Mouse (Mus musculus): ENCODE data around the gene Gapdhs. TPM values are rescaled to one million over a fixed set of nuclear protein-coding genes. Genes with fewer than 3 reads are reported as not detected.

Gapdhs gene
- total and polyA plus RNA-seq, 3 experiments = not detected

DNA sequence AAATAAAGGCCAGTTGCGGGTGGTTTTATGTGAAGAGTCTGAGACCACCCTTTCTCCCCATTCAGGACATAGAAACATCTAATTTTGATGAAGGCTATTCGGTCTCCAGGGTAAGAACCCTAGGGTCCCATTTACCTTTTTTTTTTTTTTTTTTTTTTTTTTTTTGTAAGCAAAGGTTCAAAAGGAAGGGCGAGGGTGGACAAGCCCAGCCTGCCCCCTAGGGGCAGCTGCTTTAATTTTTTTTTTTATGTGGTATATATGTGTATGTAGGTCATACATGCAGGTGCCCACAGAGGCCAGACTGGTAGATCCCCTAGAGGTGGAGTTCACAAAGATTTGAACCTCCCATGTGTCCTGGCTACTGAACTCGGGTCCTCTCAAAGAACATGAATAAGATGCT, 22.9 kb upstream of the Gapdhs start:
- H3K4me1 ChIP-seq (ENCODE audit: insufficient read depth, low read depth, low read length) = 0 out of 2 replicates have a peak, but pooled peaks cover 2% of the 10 kb centered on the region
- H3K36me3 ChIP-seq (replicated peaks) = no peaks in the 10 kb centered on the region
- no peaks in the 10 kb centered on the region for H3K9me3 ChIP-seq (replicated peaks)
- no peak for ATAC-seq (ENCODE audit: extremely low read depth, insufficient number of reproducible peaks, low FRiP score, poor library complexity, severe bottlenecking)
- peaks cover 21% of the 10 kb centered on the region for H3K27me3 ChIP-seq (ENCODE audit: insufficient read depth, low read length)
- H3K4me3 ChIP-seq (ENCODE audit: low read depth, low read length) = no peak overlapping the region
- TF ChIP-seq GATA2 (IDR thresholded peaks at IDR 0.05; ENCODE audit: borderline replicate concordance, low read depth, low read length) (no peak), GATA1 (IDR thresholded peaks at IDR 0.05; ENCODE audit: borderline replicate concordance, low read length) (no peak), TAL1 (conservative IDR thresholded peaks at IDR 0.05; ENCODE audit: low read depth, low read length) (no peak), POLR2AphosphoS5 (IDR thresholded peaks at IDR 0.05; ENCODE audit: insufficient replicate concordance, low read depth, low read length) (no peak), CTCF (IDR thresholded peaks at IDR 0.05; ENCODE audit: low read depth, low read length) (no peak)
- DNase-seq (ENCODE audit: low spot score) = no peak

DNA sequence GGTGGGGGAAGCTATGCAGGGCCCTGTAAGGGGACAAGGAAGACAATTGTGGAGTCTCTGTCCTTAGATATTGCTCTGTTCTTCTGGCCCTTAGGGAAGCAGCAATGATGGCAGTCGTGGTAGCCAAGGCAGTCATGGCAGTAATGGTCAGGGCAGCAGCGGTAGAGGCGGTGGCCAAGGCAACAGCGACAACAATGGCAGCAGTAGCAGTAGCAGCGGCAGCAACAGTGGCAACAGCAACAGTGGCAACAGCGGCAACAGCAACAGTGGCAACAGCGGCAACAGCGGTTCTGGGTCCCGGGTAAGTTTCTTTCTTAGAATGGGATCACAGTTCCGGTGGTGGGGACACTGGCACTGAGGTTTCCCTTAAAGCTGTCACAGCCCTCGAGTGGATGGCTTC, 21.7 kb upstream of the Gapdhs start:
- DNase-seq (ENCODE audit: low spot score) (no peak), ATAC-seq (ENCODE audit: extremely low read depth, insufficient number of reproducible peaks, low FRiP score, poor library complexity, severe bottlenecking) (no peak)
- TF ChIP-seq GATA2 (IDR thresholded peaks at IDR 0.05; ENCODE audit: borderline replicate concordance, low read depth, low read length) (no peak), GATA1 (IDR thresholded peaks at IDR 0.05; ENCODE audit: borderline replicate concordance, low read length) (no peak), TAL1 (conservative IDR thresholded peaks at IDR 0.05; ENCODE audit: low read depth, low read length) (no peak), POLR2AphosphoS5 (IDR thresholded peaks at IDR 0.05; ENCODE audit: insufficient replicate concordance, low read depth, low read length) (no peak), CTCF (IDR thresholded peaks at IDR 0.05; ENCODE audit: low read depth, low read length) (no peak)
- Histone ChIP-seq H3K4me1 (ENCODE audit: insufficient read depth, low read depth, low read length) (0 out of 2 replicates have a peak, but pooled peaks cover 2% of the 10 kb centered on the region), H3K27me3 (ENCODE audit: insufficient read depth, low read length) (peaks cover 21% of the 10 kb centered on the region), H3K36me3 (replicated peaks) (no peaks in the 10 kb centered on the region), H3K9me3 (replicated peaks) (no peaks in the 10 kb centered on the region), H3K4me3 (ENCODE audit: low read depth, low read length) (no peak overlapping the region)

DNA sequence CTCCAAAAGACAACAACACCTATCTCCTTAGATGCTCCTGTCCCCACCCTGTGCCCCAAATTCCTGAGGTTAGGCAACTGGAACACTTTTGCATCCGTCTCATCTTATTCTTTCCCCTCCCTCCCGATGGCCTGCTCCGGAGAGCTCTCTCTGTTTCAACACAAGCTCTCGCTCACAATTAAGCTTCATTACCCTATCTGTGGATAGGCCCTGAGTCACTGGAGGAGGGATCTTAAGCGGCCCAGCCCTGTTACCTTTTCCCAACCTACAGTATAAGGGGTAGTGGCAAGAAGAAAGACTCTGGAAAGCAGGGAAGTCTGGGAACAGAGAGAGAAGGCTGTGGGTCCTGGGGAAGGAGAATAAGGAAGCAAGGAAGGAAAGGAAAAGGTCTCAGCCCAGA, 20.0 kb upstream of the Gapdhs start, which contains the start of gene Dmkn:
TSS of gene Dmkn (plus strand) at position 301 of the 400 bp plus-strand sequence.
- Histone ChIP-seq H3K4me3 (ENCODE audit: low read depth, low read length) (no peak within 1 kb of the TSS), H3K9me3 (replicated peaks) (no peaks in the 10 kb centered on the region), H3K27me3 (ENCODE audit: insufficient read depth, low read length) (peaks cover 13% of the 10 kb centered on the region), H3K36me3 (replicated peaks) (no peaks in the 10 kb centered on the region), H3K4me1 (ENCODE audit: insufficient read depth, low read depth, low read length) (0 out of 2 replicates have a peak, but pooled peaks cover 2% of the 10 kb centered on the region)
- no peak for TF ChIP-seq CTCF (IDR thresholded peaks at IDR 0.05; ENCODE audit: low read depth, low read length)
- TF ChIP-seq GATA2 (IDR thresholded peaks at IDR 0.05; ENCODE audit: borderline replicate concordance, low read depth, low read length) = no peak
- no peak for TF ChIP-seq GATA1 (IDR thresholded peaks at IDR 0.05; ENCODE audit: borderline replicate concordance, low read length)
- TF ChIP-seq POLR2AphosphoS5 (IDR thresholded peaks at IDR 0.05; ENCODE audit: insufficient replicate concordance, low read depth, low read length) = no peak
- no peak for TF ChIP-seq TAL1 (conservative IDR thresholded peaks at IDR 0.05; ENCODE audit: low read depth, low read length)
- ATAC-seq (ENCODE audit: extremely low read depth, insufficient number of reproducible peaks, low FRiP score, poor library complexity, severe bottlenecking) (no peak), DNase-seq (ENCODE audit: low spot score) (no peak)

DNA sequence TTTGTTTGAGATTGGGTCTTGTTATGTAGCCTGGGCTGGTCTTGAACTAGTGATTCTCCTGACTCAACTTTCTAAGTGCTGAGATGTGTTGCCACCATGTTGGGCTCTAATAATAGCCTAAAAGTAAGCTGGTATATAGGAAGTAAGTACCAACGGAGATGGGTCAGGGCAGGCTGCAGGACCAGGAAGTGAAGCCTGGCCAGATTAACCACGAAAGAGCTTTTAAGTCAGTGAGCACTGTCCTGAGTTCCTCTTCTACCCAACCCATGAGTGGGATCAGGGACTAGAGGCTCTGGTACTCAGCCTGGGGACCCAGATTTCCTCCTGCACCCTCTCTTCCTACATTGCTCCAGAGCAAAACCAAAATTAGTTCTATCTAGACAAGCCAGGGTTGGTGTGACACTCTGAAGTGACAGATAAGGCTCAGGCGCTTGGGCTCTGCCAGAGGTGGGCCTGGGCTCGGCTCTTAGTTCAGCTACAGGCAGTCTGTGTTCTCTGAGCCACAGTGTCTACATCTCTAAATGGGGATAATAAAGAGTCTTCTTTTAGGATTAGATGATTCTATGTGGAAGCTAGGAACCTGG, 18.4 kb upstream of the Gapdhs start:
- DNase-seq (ENCODE audit: low spot score) = no peak
- no peak for ATAC-seq (ENCODE audit: extremely low read depth, insufficient number of reproducible peaks, low FRiP score, poor library complexity, severe bottlenecking)
- H3K27me3 ChIP-seq (ENCODE audit: insufficient read depth, low read length) = peaks cover 13% of the 10 kb centered on the region
- no peaks in the 10 kb centered on the region for H3K9me3 ChIP-seq (replicated peaks)
- H3K4me1 ChIP-seq (ENCODE audit: insufficient read depth, low read depth, low read length) = 0 out of 2 replicates have a peak, but pooled peaks cover 2% of the 10 kb centered on the region
- no peaks in the 10 kb centered on the region for H3K36me3 ChIP-seq (replicated peaks)
- TF ChIP-seq GATA2 (IDR thresholded peaks at IDR 0.05; ENCODE audit: borderline replicate concordance, low read depth, low read length) = no peak
- TF ChIP-seq TAL1 (conservative IDR thresholded peaks at IDR 0.05; ENCODE audit: low read depth, low read length) = no peak
- no peak for TF ChIP-seq POLR2AphosphoS5 (IDR thresholded peaks at IDR 0.05; ENCODE audit: insufficient replicate concordance, low read depth, low read length)
- no peak for TF ChIP-seq GATA1 (IDR thresholded peaks at IDR 0.05; ENCODE audit: borderline replicate concordance, low read length)
- TF ChIP-seq CTCF (IDR thresholded peaks at IDR 0.05; ENCODE audit: low read depth, low read length) = no peak
- H3K4me3 ChIP-seq (ENCODE audit: low read depth, low read length) = no peak overlapping the region

DNA sequence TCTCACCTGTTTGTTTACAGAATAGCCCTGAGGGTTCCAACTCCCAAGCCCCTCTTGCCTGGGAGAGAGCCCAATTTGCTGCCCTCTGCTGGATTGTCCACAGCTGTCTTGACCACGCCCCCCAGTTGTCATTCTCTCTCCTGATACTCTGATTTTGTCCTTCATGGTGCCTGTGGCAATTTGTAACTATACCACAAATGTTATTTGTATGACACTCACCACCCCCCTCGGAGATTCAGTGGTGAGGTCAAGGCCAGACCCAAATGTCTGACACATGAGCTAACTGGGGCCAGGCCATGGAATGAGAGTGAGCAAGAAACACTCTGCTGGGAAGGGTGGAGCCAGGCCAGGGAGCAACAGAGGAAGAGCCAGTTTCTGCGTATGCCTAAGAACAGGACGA, 15.4 kb upstream of the Gapdhs start:
- Histone ChIP-seq H3K4me3 (ENCODE audit: low read depth, low read length) (no peak overlapping the region), H3K27me3 (ENCODE audit: insufficient read depth, low read length) (peaks cover 9% of the 10 kb centered on the region), H3K36me3 (replicated peaks) (peaks cover 4% of the 10 kb centered on the region), H3K9me3 (replicated peaks) (peaks cover 7% of the 10 kb centered on the region), H3K4me1 (ENCODE audit: insufficient read depth, low read depth, low read length) (0 out of 2 replicates have a peak, but pooled peaks cover 2% of the 10 kb centered on the region)
- TF ChIP-seq POLR2AphosphoS5 (IDR thresholded peaks at IDR 0.05; ENCODE audit: insufficient replicate concordance, low read depth, low read length) (no peak), CTCF (IDR thresholded peaks at IDR 0.05; ENCODE audit: low read depth, low read length) (no peak), TAL1 (conservative IDR thresholded peaks at IDR 0.05; ENCODE audit: low read depth, low read length) (no peak), GATA2 (IDR thresholded peaks at IDR 0.05; ENCODE audit: borderline replicate concordance, low read depth, low read length) (no peak), GATA1 (IDR thresholded peaks at IDR 0.05; ENCODE audit: borderline replicate concordance, low read length) (no peak)
- ATAC-seq (ENCODE audit: extremely low read depth, insufficient number of reproducible peaks, low FRiP score, poor library complexity, severe bottlenecking) = no peak
- no peak for DNase-seq (ENCODE audit: low spot score)

DNA sequence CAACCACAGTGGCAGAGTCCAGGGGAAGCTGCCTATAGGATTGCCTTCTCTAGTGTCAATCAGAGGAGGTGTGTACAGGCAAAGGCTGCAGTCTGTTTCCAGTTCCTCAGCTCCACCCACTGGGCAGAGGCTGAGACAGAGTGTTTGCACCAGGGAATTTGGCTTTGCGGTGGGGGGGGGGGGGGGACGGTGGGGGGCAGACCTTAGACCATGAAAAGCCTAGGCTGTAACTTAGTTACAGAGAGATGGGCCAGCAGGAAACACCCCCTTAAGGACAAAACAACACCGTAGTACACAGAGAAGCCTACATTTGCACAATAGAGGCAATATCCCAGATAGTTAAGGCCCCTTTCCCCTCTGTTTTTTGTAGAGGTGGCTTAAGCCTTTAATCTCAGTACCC, 13.5 kb upstream of the Gapdhs start:
- Histone ChIP-seq H3K27me3 (ENCODE audit: insufficient read depth, low read length) (no peaks in the 10 kb centered on the region), H3K36me3 (replicated peaks) (peaks cover 4% of the 10 kb centered on the region), H3K9me3 (replicated peaks) (peaks cover 7% of the 10 kb centered on the region), H3K4me1 (ENCODE audit: insufficient read depth, low read depth, low read length) (0 out of 2 replicates have a peak, but pooled peaks cover 2% of the 10 kb centered on the region), H3K4me3 (ENCODE audit: low read depth, low read length) (no peak overlapping the region)
- TF ChIP-seq GATA2 (IDR thresholded peaks at IDR 0.05; ENCODE audit: borderline replicate concordance, low read depth, low read length) (no peak), POLR2AphosphoS5 (IDR thresholded peaks at IDR 0.05; ENCODE audit: insufficient replicate concordance, low read depth, low read length) (no peak), CTCF (IDR thresholded peaks at IDR 0.05; ENCODE audit: low read depth, low read length) (no peak), TAL1 (conservative IDR thresholded peaks at IDR 0.05; ENCODE audit: low read depth, low read length) (no peak), GATA1 (IDR thresholded peaks at IDR 0.05; ENCODE audit: borderline replicate concordance, low read length) (no peak)
- DNase-seq (ENCODE audit: low spot score) (no peak), ATAC-seq (ENCODE audit: extremely low read depth, insufficient number of reproducible peaks, low FRiP score, poor library complexity, severe bottlenecking) (no peak)

All from G1E (cell line).